In genomic region chr3:58826266-58826665, GRCm38 (mm10) we compare ENCODE assay signal across 19 mouse cellular contexts. TPM values are rescaled to one million over a fixed set of nuclear protein-coding genes. Genes with fewer than 3 reads are reported as not detected.
A peak's percentile ranks its signal among the peaks of the same experiment; 100 is the strongest.
DNase-seq lines count a peak whose midpoint lies in the region; ATAC-seq lines count a peak whose summit lies in the region.
"Had no signal": no experiment of that assay in that cellular context is flagged by ENCODE, and none has a peak within 500 bp of the region (broad histone marks: within the 10 kb centered on the region; RNA-seq: fewer than 3 reads in every experiment).

No protein-coding gene starts in this region.

- H3K27me3 ChIP-seq in forebrain, embryonic 11.5 days (ENCODE audit: control insufficient read depth, insufficient read depth, low read length) = no peaks in the 10 kb centered on the region
- H3K27me3 ChIP-seq in forebrain, embryonic 13.5 days = no peaks in the 10 kb centered on the region
- no peaks in the 10 kb centered on the region for H3K27me3 ChIP-seq in hindbrain, embryonic 15.5 days
- no peaks in the 10 kb centered on the region for H3K27me3 ChIP-seq in neural tube, embryonic 12.5 days (replicated peaks)
- H3K27me3 ChIP-seq: heart, embryonic 13.5 days had no signal

- peak; percentile 57 for DNase-seq in forebrain, embryonic 11.5 days (ENCODE audit: low spot score)
- DNase-seq in embryo, embryonic 10.5 days (ENCODE audit: low spot score) = peak; percentile 86
- no peak for DNase-seq in frontal cortex, postnatal 36 days (ENCODE audit: low spot score in 2 of 2)
- DNase-seq in heart, postnatal 14 days = no peak
- DNase-seq: cerebellum, adult 18-20 months; gastrocnemius, postnatal 14 days; right cerebral cortex, postnatal 14 days had no signal

- no peaks in the 10 kb centered on the region for H3K36me3 ChIP-seq in forebrain, embryonic 11.5 days (ENCODE audit: control insufficient read depth, insufficient read depth, low read length)
- H3K36me3 ChIP-seq in forebrain, embryonic 13.5 days (ENCODE audit: poor library complexity, severe bottlenecking) = no peaks in the 10 kb centered on the region
- H3K36me3 ChIP-seq in hindbrain, embryonic 15.5 days = no peaks in the 10 kb centered on the region
- H3K36me3 ChIP-seq in neural tube, embryonic 12.5 days = no peaks in the 10 kb centered on the region
- H3K36me3 ChIP-seq: heart, embryonic 13.5 days had no signal

- H3K4me1 ChIP-seq in forebrain, embryonic 11.5 days (replicated peaks; ENCODE audit: control insufficient read depth, insufficient read depth, low read length) = 0 out of 2 replicates have a peak, but pooled peaks cover 3% of the 10 kb centered on the region
- no peaks in the 10 kb centered on the region for H3K4me1 ChIP-seq in forebrain, embryonic 13.5 days
- H3K4me1 ChIP-seq in hindbrain, embryonic 15.5 days (replicated peaks) = no peaks in the 10 kb centered on the region
- no peaks in the 10 kb centered on the region for H3K4me1 ChIP-seq in neural tube, embryonic 12.5 days
- H3K4me1 ChIP-seq: heart, embryonic 13.5 days had no signal

- peak; percentile 42; the same call in 1 of the 2 replicates for ATAC-seq in forebrain, embryonic 11.5 days (replicated peaks; ENCODE audit: low FRiP score)
- no peak for ATAC-seq in forebrain, embryonic 13.5 days
- ATAC-seq in hindbrain, embryonic 15.5 days (ENCODE audit: low FRiP score, low read depth) = peak; percentile 51; the same call in 1 of the 2 replicates
- peak; percentile 25; the same call in 1 of the 2 replicates for ATAC-seq in neural tube, embryonic 12.5 days (ENCODE audit: low FRiP score, low read depth)
- ATAC-seq in monocyte, adult 5-6 weeks (replicated peaks; ENCODE audit: insufficient number of reproducible peaks, low FRiP score, low TSS enrichment, poor library complexity, severe bottlenecking) = no peak
- ATAC-seq: lung, postnatal 0 days had no signal

- H3K9ac ChIP-seq in forebrain, embryonic 11.5 days (ENCODE audit: low read length) = no peak overlapping the region
- no peak overlapping the region for H3K9ac ChIP-seq in forebrain, embryonic 13.5 days
- no peak overlapping the region for H3K9ac ChIP-seq in hindbrain, embryonic 15.5 days
- H3K9ac ChIP-seq in neural tube, embryonic 12.5 days = no peak overlapping the region
- H3K9ac ChIP-seq: heart, embryonic 13.5 days had no signal

- WGBS in forebrain, embryonic 11.5 days = 3% methylated on average over 4 of the region's 4 CpGs
- WGBS in forebrain, embryonic 13.5 days = 6% methylated on average over 4 of the region's 4 CpGs
- WGBS in hindbrain, embryonic 15.5 days = 9% methylated on average over 4 of the region's 4 CpGs
- WGBS in neural tube, embryonic 12.5 days = 15% methylated on average over 4 of the region's 4 CpGs

- H3K27ac ChIP-seq in forebrain, embryonic 11.5 days (ENCODE audit: low read depth, low read length) = no peak overlapping the region
- no peak overlapping the region for H3K27ac ChIP-seq in forebrain, embryonic 13.5 days
- no peak overlapping the region for H3K27ac ChIP-seq in hindbrain, embryonic 15.5 days (replicated peaks)
- no peak overlapping the region for H3K27ac ChIP-seq in neural tube, embryonic 12.5 days
- H3K27ac ChIP-seq: heart, embryonic 13.5 days; layer of hippocampus, adult 2 months had no signal

- H3K4me3 ChIP-seq in forebrain, embryonic 11.5 days (ENCODE audit: low read depth, low read length) = no peak overlapping the region
- no peak overlapping the region for H3K4me3 ChIP-seq in forebrain, embryonic 13.5 days
- H3K4me3 ChIP-seq in hindbrain, embryonic 15.5 days = no peak overlapping the region
- no peak overlapping the region for H3K4me3 ChIP-seq in neural tube, embryonic 12.5 days
- H3K4me3 ChIP-seq: heart, embryonic 13.5 days; layer of hippocampus, adult 2 months had no signal

- no peaks in the 10 kb centered on the region for H3K9me3 ChIP-seq in forebrain, embryonic 11.5 days (ENCODE audit: control insufficient read depth, low read length)
- H3K9me3 ChIP-seq in forebrain, embryonic 13.5 days (replicated peaks) = no peaks in the 10 kb centered on the region
- H3K9me3 ChIP-seq in hindbrain, embryonic 15.5 days = no peaks in the 10 kb centered on the region
- no peaks in the 10 kb centered on the region for H3K9me3 ChIP-seq in neural tube, embryonic 12.5 days
- H3K9me3 ChIP-seq: heart, embryonic 13.5 days had no signal

- intact Hi-C loops in heart, postnatal 14 days (cut with DNase I) = no loop called here

- H3K4me2 ChIP-seq in forebrain, embryonic 11.5 days (ENCODE audit: low read depth, low read length, severe bottlenecking) = no peak overlapping the region
- H3K4me2 ChIP-seq in forebrain, embryonic 13.5 days = no peak overlapping the region
- H3K4me2 ChIP-seq in hindbrain, embryonic 15.5 days = no peak overlapping the region
- H3K4me2 ChIP-seq in neural tube, embryonic 12.5 days (replicated peaks) = no peak overlapping the region
- H3K4me2 ChIP-seq: heart, embryonic 13.5 days; liver, embryonic 11.5 days had no signal

RNA-seq across cellular contexts. Expression of gene Mindy4b-ps, which starts 4.2 kb away (rescaled TPM):
- 0.08 TPM in 1 of 2 replicates, not detected in the other for polyA plus RNA-seq in forebrain, embryonic 11.5 days (2014; fragmentation: Nextera tagmentation; extraction: Ambion mirVana)
- 0.08 and 0.10 TPM in 2 replicates for polyA plus RNA-seq in forebrain, embryonic 13.5 days (2015; fragmentation: Nextera tagmentation; extraction: Ambion mirVana)
- 0.07 TPM in 1 of 2 replicates, not detected in the other for polyA plus RNA-seq in hindbrain, embryonic 15.5 days (2015; fragmentation: Nextera tagmentation; extraction: Ambion mirVana)
- polyA plus RNA-seq in neural tube, embryonic 12.5 days (2016; fragmentation: Nextera tagmentation; extraction: Ambion mirVana) = not detected in 2 replicates
- total RNA-seq in heart, postnatal 14 days (2021) = under 1 TPM; 0.41 to 0.65 TPM
- not detected in 3 replicates for total RNA-seq in monocyte, adult 5-6 weeks (2017)
- total RNA-seq: gastrocnemius, postnatal 14 days; megakaryocyte-erythroid progenitor cell, adult 5-6 weeks had no signal
- polyA plus RNA-seq: embryonic facial prominence, embryonic 11.5 days; kidney, embryonic 14.5 days; liver, embryonic 11.5 days; lung, postnatal 0 days; thymus, postnatal 0 days had no signal

RNA-seq across cellular contexts. Expression of gene Clrn1, which starts 58.9 kb away (rescaled TPM):
- 0.13 TPM in 1 of 2 replicates, not detected in the other for polyA plus RNA-seq in forebrain, embryonic 11.5 days (2014; fragmentation: Nextera tagmentation; extraction: Ambion mirVana)
- 0.37 and 0.73 TPM in 2 replicates for polyA plus RNA-seq in forebrain, embryonic 13.5 days (2015; fragmentation: Nextera tagmentation; extraction: Ambion mirVana)
- 3.0 and 3.4 TPM in 2 replicates for polyA plus RNA-seq in hindbrain, embryonic 15.5 days (2015; fragmentation: Nextera tagmentation; extraction: Ambion mirVana)
- 0.68 and 1.4 TPM in 2 replicates for polyA plus RNA-seq in neural tube, embryonic 12.5 days (2016; fragmentation: Nextera tagmentation; extraction: Ambion mirVana)
- total RNA-seq in heart, postnatal 14 days (2021) = not detected
- not detected in 3 replicates for total RNA-seq in monocyte, adult 5-6 weeks (2017)
- total RNA-seq: gastrocnemius, postnatal 14 days; megakaryocyte-erythroid progenitor cell, adult 5-6 weeks had no signal
- polyA plus RNA-seq: lung, postnatal 0 days had no signal

Comparison
In these comparisons a context has a peak if more than half of its experiments do, and no peak if none do; other contexts are left out.
1. ATAC-seq: peak in forebrain, embryonic 11.5 days (single experiment), hindbrain, embryonic 15.5 days (single experiment) and neural tube, embryonic 12.5 days (single experiment); none in forebrain, embryonic 13.5 days (single experiment) and monocyte, adult 5-6 weeks (single experiment).
2. DNase-seq: peak in forebrain, embryonic 11.5 days (single experiment) and embryo, embryonic 10.5 days (single experiment); none in frontal cortex, postnatal 36 days (0 of 2) and heart, postnatal 14 days (0 of 2).